Mouse (Mus musculus): ENCODE results near the gene Dis3l2. TPM values are rescaled to one million over a fixed set of nuclear protein-coding genes. Genes with fewer than 3 reads are reported as not detected.

Gene Dis3l2
- polyA plus RNA-seq, 1 experiment from 2014 or later, result 33.1 TPM

DNA sequence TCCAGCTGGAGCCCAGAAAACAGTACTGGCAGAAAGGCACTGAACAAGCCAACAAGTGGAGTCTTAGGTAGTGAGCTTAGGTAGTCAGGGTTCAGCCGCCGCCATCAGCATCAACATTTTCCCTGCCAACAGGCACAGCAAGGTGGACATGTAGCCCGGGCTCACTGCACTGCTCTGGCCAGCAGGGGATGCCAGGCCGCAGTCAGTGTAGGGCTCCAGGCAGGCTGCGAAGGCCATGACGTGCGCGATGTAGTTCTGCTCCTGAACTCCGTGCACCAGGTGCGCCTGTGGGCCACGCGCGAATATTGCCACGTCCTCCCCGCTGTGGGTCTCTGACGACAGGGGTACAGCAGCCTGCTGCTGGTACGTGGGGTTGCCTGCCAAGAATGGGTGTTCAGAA lies 383.4 kb downstream of the Dis3l2 start:
- no peak overlapping the region for H3K4me2 ChIP-seq
- no peak overlapping the region for H3K4me3 ChIP-seq (replicated peaks)
- no peaks in the 10 kb centered on the region for H3K4me1 ChIP-seq (replicated peaks)
- H3K27ac ChIP-seq, result no peak overlapping the region
- no peaks in the 10 kb centered on the region for H3K36me3 ChIP-seq
- H3K9me3 ChIP-seq, result no peaks in the 10 kb centered on the region
- no peaks in the 10 kb centered on the region for H3K27me3 ChIP-seq
- WGBS, result 70% methylated on average over 17 of the region's 17 CpGs
- ATAC-seq (ENCODE audit: insufficient number of reproducible peaks, insufficient read depth, low FRiP score, low TSS enrichment, low read depth), result no peak
- H3K9ac ChIP-seq (replicated peaks), result no peak overlapping the region

DNA sequence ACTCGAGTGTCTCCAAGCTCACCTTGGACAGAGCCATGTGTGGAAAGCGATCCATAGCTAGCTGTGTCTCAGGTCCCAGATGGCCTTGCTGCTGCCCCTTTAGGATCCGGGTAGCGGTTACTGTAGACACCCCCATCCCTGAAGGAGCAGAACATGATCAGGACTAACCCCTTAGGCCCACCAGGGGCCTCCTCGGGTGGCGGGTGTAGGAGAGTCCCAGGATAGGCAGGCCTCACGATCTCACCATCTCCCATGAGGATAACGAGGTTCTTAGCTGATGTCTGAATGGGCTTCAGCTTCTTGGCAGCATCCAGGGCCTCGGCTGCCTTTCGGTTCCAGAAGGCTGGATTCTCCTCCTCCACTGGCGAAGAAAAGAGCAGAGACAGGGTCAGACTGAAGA lies 385.6 kb downstream of the Dis3l2 start:
- WGBS, result 92% methylated on average over 11 of the region's 11 CpGs
- no peak overlapping the region for H3K4me2 ChIP-seq
- H3K27ac ChIP-seq, result no peak overlapping the region
- no peaks in the 10 kb centered on the region for H3K4me1 ChIP-seq (replicated peaks)
- H3K36me3 ChIP-seq, result no peaks in the 10 kb centered on the region
- no peak overlapping the region for H3K4me3 ChIP-seq (replicated peaks)
- ATAC-seq (ENCODE audit: insufficient number of reproducible peaks, insufficient read depth, low FRiP score, low TSS enrichment, low read depth), result no peak
- H3K9me3 ChIP-seq, result no peaks in the 10 kb centered on the region
- H3K27me3 ChIP-seq, result no peaks in the 10 kb centered on the region
- H3K9ac ChIP-seq (replicated peaks), result no peak overlapping the region

DNA sequence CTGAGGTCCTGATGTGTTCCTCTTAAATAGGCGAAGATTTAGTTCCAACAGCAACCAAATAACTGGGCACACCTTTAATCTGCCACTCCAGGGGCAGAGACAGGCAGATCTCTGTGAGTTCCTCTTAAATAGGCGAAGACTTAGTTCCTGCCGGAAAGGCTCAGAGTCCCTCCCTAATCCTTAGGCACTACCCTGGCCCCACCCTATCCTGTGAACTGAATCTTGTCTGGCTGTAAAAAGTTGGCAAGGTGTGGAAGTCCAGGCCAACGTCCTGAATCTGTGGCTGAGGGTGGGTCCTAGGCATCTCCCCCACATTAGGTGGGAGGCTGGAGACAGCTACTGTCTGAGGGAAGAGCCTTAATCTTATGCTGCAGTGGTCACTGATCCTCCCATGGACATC lies 386.2 kb downstream of the Dis3l2 start, which contains the start of gene Alppl2:
TSS of gene Alppl2 (minus strand) at position 101 of the 400 bp plus-strand sequence.
- H3K9me3 ChIP-seq, result no peaks in the 10 kb centered on the region
- no peak within 1 kb of the TSS for H3K27ac ChIP-seq
- H3K4me2 ChIP-seq, result no peak within 1 kb of the TSS
- 84% methylated on average over 4 of the region's 4 CpGs for WGBS
- no peaks in the 10 kb centered on the region for H3K27me3 ChIP-seq
- H3K4me3 ChIP-seq (replicated peaks), result no peak within 1 kb of the TSS
- H3K36me3 ChIP-seq, result no peaks in the 10 kb centered on the region
- ATAC-seq (ENCODE audit: insufficient number of reproducible peaks, insufficient read depth, low FRiP score, low TSS enrichment, low read depth), result no peak
- H3K4me1 ChIP-seq (replicated peaks), result no peaks in the 10 kb centered on the region
- H3K9ac ChIP-seq (replicated peaks), result no peak within 1 kb of the TSS

DNA sequence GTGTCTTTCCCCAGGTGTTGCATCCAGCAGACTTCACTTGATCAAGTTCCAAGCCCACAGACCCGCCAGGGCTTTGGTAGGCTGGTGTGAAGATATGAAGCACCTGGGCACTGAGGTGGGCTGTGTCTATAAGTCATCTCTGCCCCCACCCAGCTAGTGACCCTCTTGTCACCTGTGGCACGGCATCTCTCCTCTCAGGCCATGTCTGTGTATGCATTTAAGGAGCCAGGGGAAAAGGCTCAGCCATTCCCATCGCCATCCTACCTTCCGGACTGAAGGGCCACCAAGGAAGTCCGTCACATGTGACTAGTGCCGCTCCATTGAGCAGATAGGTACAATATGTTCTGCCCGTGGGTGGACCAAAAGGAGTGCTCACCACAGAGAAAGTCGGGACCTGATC lies 392.0 kb downstream of the Dis3l2 start:
- 82% methylated on average over 8 of the region's 8 CpGs for WGBS

DNA sequence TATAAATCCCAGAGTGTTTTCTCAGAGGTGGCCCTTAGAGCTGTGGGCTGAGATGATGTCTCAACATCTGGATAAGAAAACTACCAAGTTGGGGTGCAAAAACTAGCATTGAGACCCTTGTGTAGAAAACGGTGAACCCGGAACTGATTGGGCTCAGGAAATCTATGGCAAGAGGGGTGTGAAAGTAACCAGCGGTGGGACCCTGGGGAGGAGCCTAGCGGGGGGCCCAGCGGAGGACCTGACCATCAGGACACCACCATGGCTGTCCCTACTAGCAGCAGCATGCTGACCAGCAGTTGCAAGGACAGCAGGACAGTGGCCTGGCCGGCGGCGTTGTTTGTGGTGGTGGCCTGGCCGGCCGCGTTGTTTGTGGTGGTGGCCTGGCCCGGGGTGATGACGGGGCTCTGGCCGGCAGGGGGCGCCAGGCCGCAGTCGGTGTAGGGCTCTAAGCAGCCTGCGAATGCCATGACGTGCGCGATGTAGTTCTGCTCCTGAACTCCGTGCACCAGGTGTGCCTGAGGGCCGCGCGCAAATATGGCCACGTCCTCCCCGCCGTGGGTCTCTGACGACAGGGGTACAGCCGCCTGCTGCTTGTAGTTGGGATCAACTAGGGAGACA lies 394.9 kb downstream of the Dis3l2 start:
- WGBS, result 13% methylated on average over 30 of the region's 30 CpGs
- no peak overlapping the region for H3K27ac ChIP-seq
- peak overlapping the region; percentile 9; the same call in 1 of the 2 replicates for H3K4me3 ChIP-seq (replicated peaks)
- no peaks in the 10 kb centered on the region for H3K4me1 ChIP-seq (replicated peaks)
- no peaks in the 10 kb centered on the region for H3K9me3 ChIP-seq
- peaks cover 29% of the 10 kb centered on the region for H3K27me3 ChIP-seq
- peak; percentile 69; the same call in 1 of the 2 replicates for ATAC-seq (ENCODE audit: insufficient number of reproducible peaks, insufficient read depth, low FRiP score, low TSS enrichment, low read depth)
- no peak overlapping the region for H3K9ac ChIP-seq (replicated peaks)
- H3K4me2 ChIP-seq, result peak overlapping the region; percentile 40
- no peaks in the 10 kb centered on the region for H3K36me3 ChIP-seq

More for the DNA sequence above, 392.0 kb downstream of the Dis3l2 start:
- no peak overlapping the region for H3K4me2 ChIP-seq
- H3K4me3 ChIP-seq (replicated peaks), result no peak overlapping the region
- no peaks in the 10 kb centered on the region for H3K36me3 ChIP-seq
- ATAC-seq (ENCODE audit: insufficient number of reproducible peaks, insufficient read depth, low FRiP score, low TSS enrichment, low read depth), result no peak
- peaks cover 29% of the 10 kb centered on the region for H3K27me3 ChIP-seq
- no peak overlapping the region for H3K9ac ChIP-seq (replicated peaks)
- no peak overlapping the region for H3K27ac ChIP-seq
- no peaks in the 10 kb centered on the region for H3K4me1 ChIP-seq (replicated peaks)
- no peaks in the 10 kb centered on the region for H3K9me3 ChIP-seq

Other genes with a start within 250 kb of the Dis3l2 start
- gene Ptma, start 177.1 kb upstream of the Dis3l2 start, polyA plus RNA-seq (2016; fragmentation: Nextera tagmentation; extraction: Ambion mirVana), result 3,930 and 4,018 TPM in 2 replicates
- gene Pde6d, start 121.2 kb upstream of the Dis3l2 start, polyA plus RNA-seq (2016; fragmentation: Nextera tagmentation; extraction: Ambion mirVana), result 89.8 and 90.7 TPM in 2 replicates
- 57.8 and 59.2 TPM in 2 replicates for gene Cops7b, start 120.9 kb upstream of the Dis3l2 start, polyA plus RNA-seq (2016; fragmentation: Nextera tagmentation; extraction: Ambion mirVana)
- gene Nppc, start 33.2 kb upstream of the Dis3l2 start, polyA plus RNA-seq (2016; fragmentation: Nextera tagmentation; extraction: Ambion mirVana), result 1.5 and 1.7 TPM in 2 replicates

All from limb, embryonic 12.5 days (tissue).